Mouse (Mus musculus): ENCODE data around the gene Bub1b.

DNA sequence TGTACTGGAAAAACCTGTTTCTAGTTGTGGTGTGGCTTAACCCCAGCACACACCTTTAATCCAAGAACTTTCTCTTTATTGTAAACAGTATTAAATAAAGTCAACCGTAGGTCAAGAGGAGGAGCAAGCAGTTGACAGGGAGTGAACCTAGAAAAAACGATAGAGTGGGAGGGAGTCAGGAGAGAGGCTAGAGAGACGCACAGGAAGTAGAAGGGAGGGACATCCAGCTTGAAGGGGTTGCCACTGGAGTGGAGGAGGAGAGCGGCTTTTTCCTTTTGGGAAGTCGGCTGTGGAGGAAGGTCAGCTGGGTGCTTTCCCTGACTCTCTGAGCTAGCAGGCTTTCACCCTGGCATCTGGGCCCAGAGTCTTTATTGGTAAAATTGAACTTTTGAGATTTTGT, 9.0 kb downstream of the Bub1b start:
- no peak for TF ChIP-seq CTCF (conservative IDR thresholded peaks at IDR 0.05; ENCODE audit: insufficient read depth, insufficient read length, low read depth, low read length)
- no peak for TF ChIP-seq POLR2A (IDR thresholded peaks at IDR 0.05; ENCODE audit: low read depth, low read length)
